Comparison of ENCODE assay signal across 17 mouse cellular contexts in the genomic region with DNA sequence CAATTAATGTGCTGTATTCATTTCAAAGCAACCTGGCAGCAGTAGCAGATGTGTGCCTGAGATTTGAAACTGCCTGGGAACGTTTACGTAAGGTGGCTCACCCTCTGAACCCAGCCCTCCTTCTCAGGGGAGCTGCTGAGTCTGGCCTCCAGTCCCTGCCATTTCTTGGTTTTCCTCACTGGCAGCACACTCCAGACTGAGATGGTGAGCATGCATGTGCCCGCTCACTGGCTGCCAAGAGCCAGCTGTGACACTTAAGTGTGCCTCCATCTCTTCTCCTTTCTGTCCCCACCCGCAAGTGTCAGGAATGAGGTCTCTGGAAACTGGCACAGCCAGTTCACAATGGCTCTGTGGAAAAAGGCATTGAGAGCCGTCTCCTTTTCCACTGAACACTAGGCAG.
A peak's percentile ranks its signal among the peaks of the same experiment; 100 is the strongest.
DNase-seq lines count a peak whose midpoint lies in the region; ATAC-seq and TF ChIP-seq lines count a peak whose summit lies in the region.
"Had no signal": no experiment of that assay in that cellular context is flagged by ENCODE, and none has a peak within 500 bp of the region (broad histone marks: within the 10 kb centered on the region; RNA-seq: fewer than 3 reads in every experiment).

No protein-coding gene starts in this region.

- no peaks in the 10 kb centered on the region for H3K27me3 ChIP-seq in heart, adult 2 months (ENCODE audit: control insufficient read depth, insufficient read depth, low read length)
- H3K27me3 ChIP-seq in embryonic facial prominence, embryonic 11.5 days (ENCODE audit: control insufficient read depth, insufficient read depth, low read length): no peaks in the 10 kb centered on the region
- H3K27me3 ChIP-seq in heart, embryonic 15.5 days: no peaks in the 10 kb centered on the region
- H3K27me3 ChIP-seq: hindbrain, embryonic 12.5 days had no signal

- intact Hi-C loops in heart, adult 2 months (cut with DNase I): no loop called here
- intact Hi-C loops in heart, postnatal 14 days (cut with DNase I): loop anchor here (5.0 kb wide), 2 partner anchors 117 to 178 kb away; no protein-coding TSS in a partner anchor

- peak overlapping the region; percentile 50 for H3K27ac ChIP-seq in heart, adult 2 months
- no peak overlapping the region for H3K27ac ChIP-seq in embryonic facial prominence, embryonic 11.5 days (replicated peaks; ENCODE audit: low read depth, low read length)
- H3K27ac ChIP-seq in heart, embryonic 15.5 days: peak overlapping the region; percentile 83
- H3K27ac ChIP-seq: hindbrain, embryonic 12.5 days; liver, embryonic 14.5 days; stomach, postnatal 0 days had no signal

- H3K36me3 ChIP-seq in heart, adult 2 months (ENCODE audit: control insufficient read depth, insufficient read depth, low read length): no peaks in the 10 kb centered on the region
- no peaks in the 10 kb centered on the region; the same call in 1 of the 2 replicates for H3K36me3 ChIP-seq in embryonic facial prominence, embryonic 11.5 days (replicated peaks; ENCODE audit: control insufficient read depth, insufficient read depth, low read depth, low read length)
- no peaks in the 10 kb centered on the region for H3K36me3 ChIP-seq in heart, embryonic 15.5 days

- no peaks in the 10 kb centered on the region for H3K79me2 ChIP-seq in heart, adult 2 months (replicated peaks; ENCODE audit: control insufficient read depth, insufficient read depth, low read length)

- no peak overlapping the region for H3K4me3 ChIP-seq in heart, adult 2 months
- H3K4me3 ChIP-seq in embryonic facial prominence, embryonic 11.5 days (ENCODE audit: low read depth, low read length): no peak overlapping the region
- no peak overlapping the region for H3K4me3 ChIP-seq in heart, embryonic 15.5 days
- H3K4me3 ChIP-seq: hindbrain, embryonic 12.5 days had no signal

- DNase-seq in cerebellum, postnatal 14 days: peak; percentile 41 to 54
- DNase-seq in cerebellum, adult 18-20 months: no peak
- DNase-seq in heart, adult 2 months: peak; percentile 49 to 50
- DNase-seq in heart, postnatal 14 days: no peak
- peak; percentile 39 for DNase-seq in embryonic facial prominence, embryonic 11.5 days (ENCODE audit: low spot score)
- DNase-seq in kidney, postnatal 4 days: no peak
- no peak for DNase-seq in spleen, postnatal 4 days (ENCODE audit: low spot score in 2 of 2)
- DNase-seq: kidney, postnatal 10 days; layer of hippocampus, adult 9-11 months; lung, postnatal 36 days; spleen, adult 18-20 months; thymus, postnatal 36 days had no signal

- 0 out of 2 replicates have a peak, but pooled peaks have one; percentile 36 for TF ChIP-seq EP300 in heart, adult 2 months (IDR thresholded peaks at IDR 0.05; ENCODE audit: insufficient read depth, low read depth, low read length)

- no peak overlapping the region for H3K4me2 ChIP-seq in embryonic facial prominence, embryonic 11.5 days (ENCODE audit: low read depth, low read length)
- H3K4me2 ChIP-seq in heart, embryonic 15.5 days: no peak overlapping the region
- H3K4me2 ChIP-seq: hindbrain, embryonic 12.5 days had no signal

- no peak for ATAC-seq in embryonic facial prominence, embryonic 11.5 days (replicated peaks; ENCODE audit: insufficient number of reproducible peaks, low FRiP score, low TSS enrichment, low read depth)
- ATAC-seq in heart, embryonic 15.5 days (replicated peaks; ENCODE audit: insufficient number of reproducible peaks, insufficient read depth, low FRiP score, low read depth): no peak
- ATAC-seq: intestine, postnatal 0 days had no signal

- 48% methylated on average over 5 of the region's 5 CpGs for WGBS in heart, adult 2 months
- WGBS in embryonic facial prominence, embryonic 11.5 days: 60% methylated on average over 5 of the region's 5 CpGs
- WGBS in heart, embryonic 15.5 days: 54% methylated on average over 5 of the region's 5 CpGs

- no peak for TF ChIP-seq POLR2A in heart, adult 2 months (IDR thresholded peaks at IDR 0.05; ENCODE audit: insufficient read depth, low read depth, low read length)

- peaks cover 20% of the 10 kb centered on the region; the same call in 1 of the 2 replicates for H3K4me1 ChIP-seq in heart, adult 2 months (ENCODE audit: control insufficient read depth, insufficient read depth, low read length)
- H3K4me1 ChIP-seq in embryonic facial prominence, embryonic 11.5 days (ENCODE audit: control insufficient read depth, insufficient read depth, low read length): peaks cover 3% of the 10 kb centered on the region
- H3K4me1 ChIP-seq in heart, embryonic 15.5 days (replicated peaks): peaks cover 72% of the 10 kb centered on the region

- no peak for TF ChIP-seq CTCF in heart, adult 2 months (IDR thresholded peaks at IDR 0.05)

- H3K9ac ChIP-seq in heart, adult 2 months (ENCODE audit: low read depth, low read length): no peak overlapping the region
- no peak overlapping the region for H3K9ac ChIP-seq in embryonic facial prominence, embryonic 11.5 days (replicated peaks; ENCODE audit: low read length)
- H3K9ac ChIP-seq in heart, embryonic 15.5 days: no peak overlapping the region
- H3K9ac ChIP-seq: hindbrain, embryonic 12.5 days; liver, embryonic 14.5 days had no signal

- H3K9me3 ChIP-seq in embryonic facial prominence, embryonic 11.5 days (replicated peaks; ENCODE audit: control insufficient read depth, low read length): no peaks in the 10 kb centered on the region
- H3K9me3 ChIP-seq in heart, embryonic 15.5 days (replicated peaks): no peaks in the 10 kb centered on the region
- H3K9me3 ChIP-seq: hindbrain, embryonic 12.5 days had no signal

Comparison
In these comparisons a context has a peak if more than half of its experiments do, and no peak if none do; other contexts are left out.
1. DNase-seq: peak in cerebellum, postnatal 14 days (2 of 2), heart, adult 2 months (2 of 2) and embryonic facial prominence, embryonic 11.5 days (single experiment); none in cerebellum, adult 18-20 months (0 of 2), heart, postnatal 14 days (0 of 2), kidney, postnatal 4 days (0 of 2) and spleen, postnatal 4 days (0 of 2).